Mouse (Mus musculus): ENCODE data around the gene Frem1. TPM values are rescaled to one million over a fixed set of nuclear protein-coding genes. Genes with fewer than 3 reads are reported as not detected.

The Frem1 gene
- total and polyA plus RNA-seq, 3 experiments, result 0.01 to 0.27 TPM; not detected in 1

- H3K27me3 ChIP-seq (ENCODE audit: insufficient read depth, low read length), result no peaks in the 10 kb centered on the region
- TF ChIP-seq TAL1 (conservative IDR thresholded peaks at IDR 0.05; ENCODE audit: low read depth, low read length) (no peak), CTCF (IDR thresholded peaks at IDR 0.05; ENCODE audit: low read depth, low read length) (no peak), GATA2 (IDR thresholded peaks at IDR 0.05; ENCODE audit: borderline replicate concordance, low read depth, low read length) (no peak), POLR2AphosphoS5 (IDR thresholded peaks at IDR 0.05; ENCODE audit: insufficient replicate concordance, low read depth, low read length) (no peak), GATA1 (IDR thresholded peaks at IDR 0.05; ENCODE audit: borderline replicate concordance, low read length) (no peak)
- ATAC-seq (ENCODE audit: extremely low read depth, insufficient number of reproducible peaks, low FRiP score, poor library complexity, severe bottlenecking) (no peak), DNase-seq (ENCODE audit: low spot score) (no peak)
- H3K36me3 ChIP-seq (replicated peaks), result no peaks in the 10 kb centered on the region
- no peaks in the 10 kb centered on the region for H3K4me1 ChIP-seq (ENCODE audit: insufficient read depth, low read depth, low read length)
- peaks cover 16% of the 10 kb centered on the region for H3K9me3 ChIP-seq (replicated peaks)
- H3K4me3 ChIP-seq (ENCODE audit: low read depth, low read length), result no peak overlapping the region
Measured at GRCm38 (mm10) chr4:83064191-83064590, 12.1 kb upstream of the Frem1 start.

GRCm38 (mm10) chr4:83061564-83061963 is 9.4 kb upstream of the Frem1 start:
- Histone ChIP-seq H3K4me1 (ENCODE audit: insufficient read depth, low read depth, low read length) (no peaks in the 10 kb centered on the region), H3K9me3 (replicated peaks) (peaks cover 21% of the 10 kb centered on the region), H3K27me3 (ENCODE audit: insufficient read depth, low read length) (no peaks in the 10 kb centered on the region), H3K36me3 (replicated peaks) (no peaks in the 10 kb centered on the region), H3K4me3 (ENCODE audit: low read depth, low read length) (no peak overlapping the region)
- no peak for DNase-seq (ENCODE audit: low spot score)
- no peak for ATAC-seq (ENCODE audit: extremely low read depth, insufficient number of reproducible peaks, low FRiP score, poor library complexity, severe bottlenecking)
- TF ChIP-seq TAL1 (conservative IDR thresholded peaks at IDR 0.05; ENCODE audit: low read depth, low read length), result no peak
- TF ChIP-seq GATA1 (IDR thresholded peaks at IDR 0.05; ENCODE audit: borderline replicate concordance, low read length), result no peak
- no peak for TF ChIP-seq GATA2 (IDR thresholded peaks at IDR 0.05; ENCODE audit: borderline replicate concordance, low read depth, low read length)
- TF ChIP-seq CTCF (IDR thresholded peaks at IDR 0.05; ENCODE audit: low read depth, low read length), result no peak
- no peak for TF ChIP-seq POLR2AphosphoS5 (IDR thresholded peaks at IDR 0.05; ENCODE audit: insufficient replicate concordance, low read depth, low read length)

- TF ChIP-seq GATA1 (IDR thresholded peaks at IDR 0.05; ENCODE audit: borderline replicate concordance, low read length) (no peak), CTCF (IDR thresholded peaks at IDR 0.05; ENCODE audit: low read depth, low read length) (no peak), TAL1 (conservative IDR thresholded peaks at IDR 0.05; ENCODE audit: low read depth, low read length) (no peak), POLR2AphosphoS5 (IDR thresholded peaks at IDR 0.05; ENCODE audit: insufficient replicate concordance, low read depth, low read length) (no peak), GATA2 (IDR thresholded peaks at IDR 0.05; ENCODE audit: borderline replicate concordance, low read depth, low read length) (no peak)
- no peaks in the 10 kb centered on the region for H3K36me3 ChIP-seq (replicated peaks)
- H3K9me3 ChIP-seq (replicated peaks), result peaks cover 31% of the 10 kb centered on the region
- DNase-seq (ENCODE audit: low spot score), result no peak
- H3K4me3 ChIP-seq (ENCODE audit: low read depth, low read length), result no peak overlapping the region
- no peak for ATAC-seq (ENCODE audit: extremely low read depth, insufficient number of reproducible peaks, low FRiP score, poor library complexity, severe bottlenecking)
- no peaks in the 10 kb centered on the region for H3K27me3 ChIP-seq (ENCODE audit: insufficient read depth, low read length)
- no peaks in the 10 kb centered on the region for H3K4me1 ChIP-seq (ENCODE audit: insufficient read depth, low read depth, low read length)
Measured at GRCm38 (mm10) chr4:83058617-83059016, 6.5 kb upstream of the Frem1 start.

- TF ChIP-seq GATA1 (IDR thresholded peaks at IDR 0.05; ENCODE audit: borderline replicate concordance, low read length) (no peak), POLR2AphosphoS5 (IDR thresholded peaks at IDR 0.05; ENCODE audit: insufficient replicate concordance, low read depth, low read length) (no peak), GATA2 (IDR thresholded peaks at IDR 0.05; ENCODE audit: borderline replicate concordance, low read depth, low read length) (no peak), CTCF (IDR thresholded peaks at IDR 0.05; ENCODE audit: low read depth, low read length) (no peak), TAL1 (conservative IDR thresholded peaks at IDR 0.05; ENCODE audit: low read depth, low read length) (no peak)
- DNase-seq (ENCODE audit: low spot score), result no peak
- Histone ChIP-seq H3K4me3 (ENCODE audit: low read depth, low read length) (no peak overlapping the region), H3K9me3 (replicated peaks) (peaks cover 30% of the 10 kb centered on the region), H3K36me3 (replicated peaks) (no peaks in the 10 kb centered on the region), H3K4me1 (ENCODE audit: insufficient read depth, low read depth, low read length) (no peaks in the 10 kb centered on the region), H3K27me3 (ENCODE audit: insufficient read depth, low read length) (no peaks in the 10 kb centered on the region)
- no peak; the same call in 1 of the 2 replicates for ATAC-seq (ENCODE audit: extremely low read depth, insufficient number of reproducible peaks, low FRiP score, poor library complexity, severe bottlenecking)
Measured at GRCm38 (mm10) chr4:83058182-83058581, 6.0 kb upstream of the Frem1 start.

- no peaks in the 10 kb centered on the region for H3K4me1 ChIP-seq (ENCODE audit: insufficient read depth, low read depth, low read length)
- no peaks in the 10 kb centered on the region for H3K27me3 ChIP-seq (ENCODE audit: insufficient read depth, low read length)
- peaks cover 32% of the 10 kb centered on the region for H3K9me3 ChIP-seq (replicated peaks)
- TF ChIP-seq GATA1 (IDR thresholded peaks at IDR 0.05; ENCODE audit: borderline replicate concordance, low read length) (no peak), TAL1 (conservative IDR thresholded peaks at IDR 0.05; ENCODE audit: low read depth, low read length) (no peak), POLR2AphosphoS5 (IDR thresholded peaks at IDR 0.05; ENCODE audit: insufficient replicate concordance, low read depth, low read length) (no peak), CTCF (IDR thresholded peaks at IDR 0.05; ENCODE audit: low read depth, low read length) (no peak), GATA2 (IDR thresholded peaks at IDR 0.05; ENCODE audit: borderline replicate concordance, low read depth, low read length) (no peak)
- H3K4me3 ChIP-seq (ENCODE audit: low read depth, low read length), result no peak overlapping the region
- ATAC-seq (ENCODE audit: extremely low read depth, insufficient number of reproducible peaks, low FRiP score, poor library complexity, severe bottlenecking) (no peak), DNase-seq (ENCODE audit: low spot score) (no peak)
- H3K36me3 ChIP-seq (replicated peaks), result no peaks in the 10 kb centered on the region
Measured at GRCm38 (mm10) chr4:83056496-83056895, 4.4 kb upstream of the Frem1 start.

- H3K4me3 ChIP-seq (ENCODE audit: low read depth, low read length), result no peak overlapping the region
- DNase-seq (ENCODE audit: low spot score), result no peak
- H3K36me3 ChIP-seq (replicated peaks), result no peaks in the 10 kb centered on the region
- no peaks in the 10 kb centered on the region for H3K4me1 ChIP-seq (ENCODE audit: insufficient read depth, low read depth, low read length)
- H3K9me3 ChIP-seq (replicated peaks), result peaks cover 34% of the 10 kb centered on the region
- no peaks in the 10 kb centered on the region for H3K27me3 ChIP-seq (ENCODE audit: insufficient read depth, low read length)
- ATAC-seq (ENCODE audit: extremely low read depth, insufficient number of reproducible peaks, low FRiP score, poor library complexity, severe bottlenecking), result no peak
- TF ChIP-seq POLR2AphosphoS5 (IDR thresholded peaks at IDR 0.05; ENCODE audit: insufficient replicate concordance, low read depth, low read length) (no peak), TAL1 (conservative IDR thresholded peaks at IDR 0.05; ENCODE audit: low read depth, low read length) (no peak), CTCF (IDR thresholded peaks at IDR 0.05; ENCODE audit: low read depth, low read length) (no peak), GATA2 (IDR thresholded peaks at IDR 0.05; ENCODE audit: borderline replicate concordance, low read depth, low read length) (no peak), GATA1 (IDR thresholded peaks at IDR 0.05; ENCODE audit: borderline replicate concordance, low read length) (no peak)
Measured at GRCm38 (mm10) chr4:83055444-83055843, 3.3 kb upstream of the Frem1 start.
